Mouse (Mus musculus) cerebellum, adult 2 months (tissue): ENCODE data around the gene Lgals3bp.

ENCODE experiments used
- CTCF ChIP-seq: fragments of 200-500 bp; IDR thresholded peaks from 2 replicates; pipeline ENCODE4 v1.5.1; 2011; ENCODE audit warnings: low read depth, mild to moderate bottlenecking, control low read depth, low read length, moderate library complexity, borderline replicate concordance; ENCODE audit not compliant: insufficient read depth
- POLR2A ChIP-seq: fragments of 200-500 bp; IDR thresholded peaks from 2 replicates; pipeline ENCODE4 v1.6.1; 2011; ENCODE audit warnings: low read length, control low read depth, borderline replicate concordance; ENCODE audit not compliant: insufficient read depth

DNA sequence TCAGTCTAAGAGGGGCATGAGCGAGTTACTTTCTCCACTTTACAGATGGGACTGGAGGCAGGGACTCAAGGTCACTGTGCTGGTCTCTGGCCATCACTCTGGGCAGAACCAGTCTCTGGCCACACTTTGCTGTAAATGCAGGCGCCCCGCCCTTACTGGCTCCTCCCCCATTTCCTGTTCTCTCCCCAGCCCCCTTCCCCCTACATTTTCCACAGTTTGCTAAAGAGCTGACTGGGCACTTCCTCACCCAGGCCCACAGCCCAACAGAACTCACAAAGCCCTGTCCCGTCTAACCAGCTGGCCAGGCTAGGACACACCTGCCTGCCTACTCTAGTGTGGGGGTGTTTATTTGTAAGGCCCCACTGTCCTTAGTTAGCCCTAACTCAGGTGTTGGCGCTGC, 53.0 kb downstream of the Lgals3bp start:
- TF ChIP-seq POLR2A (no peak), CTCF (no peak)
